Mouse (Mus musculus) lung, adult 2 months (tissue): ENCODE measurements at regions not wholly inside any gene's neighbourhood (a gene's known extent, or its start where the extent isn't known, plus 50 kb on each side); places are given as distances from the start of the nearest gene placed in this dataset.

Experiments used
- CTCF ChIP-seq: fragments of 200-500 bp; IDR thresholded peaks from 2 replicates; pipeline ENCODE4 v1.5.1; 2011; ENCODE audit warnings: mild to moderate bottlenecking, low read length, control low read depth; ENCODE audit not compliant: insufficient read depth
- POLR2A ChIP-seq: fragments of 200-500 bp; IDR thresholded peaks from 2 replicates; pipeline ENCODE4 v1.6.1; 2011; ENCODE audit warnings: low read depth, mild to moderate bottlenecking, control low read depth, low read length, borderline replicate concordance; ENCODE audit errors: extremely low read depth

GRCm38 (mm10) chr7:67826368-67826767 lies 66.8 kb upstream of the Synm start:
- no peak for TF ChIP-seq CTCF
- TF ChIP-seq POLR2A, result no peak
